Mouse (Mus musculus): ENCODE results near the gene Prune2. TPM values are rescaled to one million over a fixed set of nuclear protein-coding genes. Genes with fewer than 3 reads are reported as not detected.

The Prune2 gene
- polyA plus RNA-seq, 1 experiment from 2014 or later: 7.6 TPM

- no peak overlapping the region for H3K4me3 ChIP-seq (replicated peaks; ENCODE audit: low read length)
- no peak for DNase-seq (ENCODE audit: low spot score)
- no peak for ATAC-seq (ENCODE audit: low FRiP score)
- H3K4me1 ChIP-seq (replicated peaks; ENCODE audit: control insufficient read depth, insufficient read depth, low read length): no peaks in the 10 kb centered on the region
- no peak overlapping the region for H3K4me2 ChIP-seq (replicated peaks)
- H3K36me3 ChIP-seq (replicated peaks; ENCODE audit: control insufficient read depth, insufficient read depth): no peaks in the 10 kb centered on the region
- no peaks in the 10 kb centered on the region for H3K9me3 ChIP-seq (ENCODE audit: control insufficient read depth, low read length)
- 89% methylated on average over 3 of the region's 3 CpGs for WGBS
- H3K9ac ChIP-seq: no peak overlapping the region
- no peaks in the 10 kb centered on the region for H3K27me3 ChIP-seq (ENCODE audit: control insufficient read depth, insufficient read depth, low read length)
- no peak overlapping the region for H3K27ac ChIP-seq
Observed at GRCm38 (mm10) chr19:17238471-17238870, 282.6 kb downstream of the Prune2 start.

GRCm38 (mm10) chr19:17240170-17241077 is 284.5 kb downstream of the Prune2 start:
- Histone ChIP-seq H3K4me1 (replicated peaks; ENCODE audit: control insufficient read depth, insufficient read depth, low read length) (no peaks in the 10 kb centered on the region), H3K36me3 (replicated peaks; ENCODE audit: control insufficient read depth, insufficient read depth) (no peaks in the 10 kb centered on the region), H3K4me3 (replicated peaks; ENCODE audit: low read length) (no peak overlapping the region), H3K4me2 (replicated peaks) (no peak overlapping the region), H3K27ac (no peak overlapping the region), H3K9me3 (ENCODE audit: control insufficient read depth, low read length) (no peaks in the 10 kb centered on the region), H3K27me3 (ENCODE audit: control insufficient read depth, insufficient read depth, low read length) (no peaks in the 10 kb centered on the region), H3K9ac (no peak overlapping the region)
- WGBS: 86% methylated on average over 7 of the region's 7 CpGs
- no peak for DNase-seq (ENCODE audit: low spot score)
- ATAC-seq (ENCODE audit: low FRiP score): no peak

- DNase-seq (ENCODE audit: low spot score) (no peak), ATAC-seq (ENCODE audit: low FRiP score) (no peak)
- 100% methylated on average over 1 of the region's 1 CpGs for WGBS
- Histone ChIP-seq H3K9me3 (ENCODE audit: control insufficient read depth, low read length) (no peaks in the 10 kb centered on the region), H3K4me1 (replicated peaks; ENCODE audit: control insufficient read depth, insufficient read depth, low read length) (no peaks in the 10 kb centered on the region), H3K4me3 (replicated peaks; ENCODE audit: low read length) (no peak overlapping the region), H3K27me3 (ENCODE audit: control insufficient read depth, insufficient read depth, low read length) (no peaks in the 10 kb centered on the region), H3K9ac (no peak overlapping the region), H3K4me2 (replicated peaks) (no peak overlapping the region), H3K27ac (no peak overlapping the region), H3K36me3 (replicated peaks; ENCODE audit: control insufficient read depth, insufficient read depth) (no peaks in the 10 kb centered on the region)
Observed at GRCm38 (mm10) chr19:17241206-17241605, 285.3 kb downstream of the Prune2 start.

- WGBS: 79% methylated on average over 5 of the region's 5 CpGs
- ATAC-seq (ENCODE audit: low FRiP score) (no peak), DNase-seq (ENCODE audit: low spot score) (no peak)
- Histone ChIP-seq H3K4me2 (replicated peaks) (no peak overlapping the region), H3K4me1 (replicated peaks; ENCODE audit: control insufficient read depth, insufficient read depth, low read length) (no peaks in the 10 kb centered on the region), H3K9ac (no peak overlapping the region), H3K27me3 (ENCODE audit: control insufficient read depth, insufficient read depth, low read length) (no peaks in the 10 kb centered on the region), H3K36me3 (replicated peaks; ENCODE audit: control insufficient read depth, insufficient read depth) (no peaks in the 10 kb centered on the region), H3K27ac (no peak overlapping the region), H3K4me3 (replicated peaks; ENCODE audit: low read length) (no peak overlapping the region), H3K9me3 (ENCODE audit: control insufficient read depth, low read length) (no peaks in the 10 kb centered on the region)
Observed at GRCm38 (mm10) chr19:17242962-17243361, 287.0 kb downstream of the Prune2 start.

GRCm38 (mm10) chr19:17244544-17244943 is 288.6 kb downstream of the Prune2 start:
- Histone ChIP-seq H3K27me3 (ENCODE audit: control insufficient read depth, insufficient read depth, low read length) (no peaks in the 10 kb centered on the region), H3K27ac (no peak overlapping the region), H3K9me3 (ENCODE audit: control insufficient read depth, low read length) (no peaks in the 10 kb centered on the region), H3K4me2 (replicated peaks) (no peak overlapping the region), H3K4me1 (replicated peaks; ENCODE audit: control insufficient read depth, insufficient read depth, low read length) (no peaks in the 10 kb centered on the region), H3K4me3 (replicated peaks; ENCODE audit: low read length) (no peak overlapping the region), H3K36me3 (replicated peaks; ENCODE audit: control insufficient read depth, insufficient read depth) (no peaks in the 10 kb centered on the region), H3K9ac (no peak overlapping the region)
- no peak for ATAC-seq (ENCODE audit: low FRiP score)
- DNase-seq (ENCODE audit: low spot score): no peak
- WGBS: 70% methylated on average over 7 of the region's 7 CpGs

DNA sequence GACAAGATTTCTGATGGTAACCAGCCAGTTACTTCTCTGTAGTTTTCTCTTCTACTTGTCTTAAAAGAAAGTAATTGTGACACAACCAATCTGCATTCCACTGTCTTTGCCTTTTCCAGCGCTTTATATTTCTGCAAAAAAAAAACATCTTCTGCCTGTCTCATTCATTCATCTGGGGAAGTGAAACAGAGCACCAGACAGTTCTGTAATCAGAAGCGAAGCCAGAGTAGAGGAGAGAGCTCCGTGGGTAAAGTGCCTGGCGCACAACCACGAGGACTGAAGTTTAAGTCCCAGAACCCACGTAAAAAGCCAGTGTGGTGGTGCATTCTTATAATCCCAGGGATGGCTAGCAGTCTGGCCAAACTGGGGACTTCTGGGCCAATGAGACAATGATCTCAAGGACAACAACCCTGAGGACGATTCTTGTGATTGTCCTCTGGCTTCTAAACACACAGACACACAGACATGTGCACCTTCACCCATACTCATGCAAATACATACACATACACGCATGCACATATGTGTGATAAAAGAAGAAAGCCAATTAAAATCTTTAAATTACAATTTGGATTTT is 291.5 kb downstream of the Prune2 start:
- no peak for DNase-seq (ENCODE audit: low spot score)
- Histone ChIP-seq H3K4me3 (replicated peaks; ENCODE audit: low read length) (no peak overlapping the region), H3K4me2 (replicated peaks) (no peak overlapping the region), H3K36me3 (replicated peaks; ENCODE audit: control insufficient read depth, insufficient read depth) (no peaks in the 10 kb centered on the region), H3K9me3 (ENCODE audit: control insufficient read depth, low read length) (no peaks in the 10 kb centered on the region), H3K27me3 (ENCODE audit: control insufficient read depth, insufficient read depth, low read length) (no peaks in the 10 kb centered on the region), H3K9ac (no peak overlapping the region), H3K27ac (no peak overlapping the region), H3K4me1 (replicated peaks; ENCODE audit: control insufficient read depth, insufficient read depth, low read length) (no peaks in the 10 kb centered on the region)
- ATAC-seq (ENCODE audit: low FRiP score): no peak
- 90% methylated on average over 8 of the region's 8 CpGs for WGBS

GRCm38 (mm10) chr19:17249691-17250090 is 293.8 kb downstream of the Prune2 start:
- Histone ChIP-seq H3K27me3 (ENCODE audit: control insufficient read depth, insufficient read depth, low read length) (no peaks in the 10 kb centered on the region), H3K4me3 (replicated peaks; ENCODE audit: low read length) (no peak overlapping the region), H3K9me3 (ENCODE audit: control insufficient read depth, low read length) (no peaks in the 10 kb centered on the region), H3K4me1 (replicated peaks; ENCODE audit: control insufficient read depth, insufficient read depth, low read length) (no peaks in the 10 kb centered on the region), H3K9ac (no peak overlapping the region), H3K36me3 (replicated peaks; ENCODE audit: control insufficient read depth, insufficient read depth) (no peaks in the 10 kb centered on the region), H3K27ac (no peak overlapping the region), H3K4me2 (replicated peaks) (no peak overlapping the region)
- ATAC-seq (ENCODE audit: low FRiP score): no peak
- no peak for DNase-seq (ENCODE audit: low spot score)
- 71% methylated on average over 9 of the region's 9 CpGs for WGBS

DNA sequence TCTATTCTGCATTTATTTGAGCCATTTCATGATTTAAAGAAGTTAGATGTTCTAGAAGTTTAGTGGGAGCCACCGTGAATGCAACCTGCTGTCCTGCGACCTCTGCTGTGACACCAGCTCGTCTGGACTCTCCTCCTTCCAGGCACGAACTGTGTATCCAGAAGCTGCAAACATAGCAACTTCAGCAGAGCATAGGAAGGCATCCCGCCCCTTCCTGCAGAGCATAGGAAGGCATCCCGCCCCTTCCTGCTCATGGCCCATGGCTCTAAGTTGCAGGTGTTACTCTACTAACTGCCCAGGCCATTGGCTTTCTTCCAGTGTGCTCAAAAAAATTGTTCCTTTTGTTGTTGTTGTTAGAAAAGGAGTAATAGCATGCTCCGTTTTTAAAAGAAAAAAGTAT is 294.9 kb downstream of the Prune2 start:
- no peak overlapping the region for H3K27ac ChIP-seq
- 83% methylated on average over 7 of the region's 7 CpGs for WGBS
- no peaks in the 10 kb centered on the region for H3K36me3 ChIP-seq (replicated peaks; ENCODE audit: control insufficient read depth, insufficient read depth)
- no peak overlapping the region for H3K4me3 ChIP-seq (replicated peaks; ENCODE audit: low read length)
- no peak overlapping the region for H3K4me2 ChIP-seq (replicated peaks)
- no peak for ATAC-seq (ENCODE audit: low FRiP score)
- no peak for DNase-seq (ENCODE audit: low spot score)
- H3K9me3 ChIP-seq (ENCODE audit: control insufficient read depth, low read length): no peaks in the 10 kb centered on the region
- H3K27me3 ChIP-seq (ENCODE audit: control insufficient read depth, insufficient read depth, low read length): no peaks in the 10 kb centered on the region
- H3K9ac ChIP-seq: no peak overlapping the region
- no peaks in the 10 kb centered on the region for H3K4me1 ChIP-seq (replicated peaks; ENCODE audit: control insufficient read depth, insufficient read depth, low read length)

- WGBS: 91% methylated on average over 8 of the region's 8 CpGs
- no peak for ATAC-seq (ENCODE audit: low FRiP score)
Observed at GRCm38 (mm10) chr19:17251453-17251852, 295.5 kb downstream of the Prune2 start.

More at GRCm38 (mm10) chr19:17251453-17251852, 295.5 kb downstream of the Prune2 start:
- Histone ChIP-seq H3K4me3 (replicated peaks; ENCODE audit: low read length) (no peak overlapping the region), H3K4me2 (replicated peaks) (no peak overlapping the region), H3K9ac (no peak overlapping the region), H3K27me3 (ENCODE audit: control insufficient read depth, insufficient read depth, low read length) (no peaks in the 10 kb centered on the region), H3K4me1 (replicated peaks; ENCODE audit: control insufficient read depth, insufficient read depth, low read length) (no peaks in the 10 kb centered on the region), H3K9me3 (ENCODE audit: control insufficient read depth, low read length) (no peaks in the 10 kb centered on the region), H3K36me3 (replicated peaks; ENCODE audit: control insufficient read depth, insufficient read depth) (no peaks in the 10 kb centered on the region), H3K27ac (no peak overlapping the region)
- no peak for DNase-seq (ENCODE audit: low spot score)

All from hindbrain, embryonic 14.5 days (tissue).